ENCODE assay signal across 2 mouse cellular contexts in the genomic region with DNA sequence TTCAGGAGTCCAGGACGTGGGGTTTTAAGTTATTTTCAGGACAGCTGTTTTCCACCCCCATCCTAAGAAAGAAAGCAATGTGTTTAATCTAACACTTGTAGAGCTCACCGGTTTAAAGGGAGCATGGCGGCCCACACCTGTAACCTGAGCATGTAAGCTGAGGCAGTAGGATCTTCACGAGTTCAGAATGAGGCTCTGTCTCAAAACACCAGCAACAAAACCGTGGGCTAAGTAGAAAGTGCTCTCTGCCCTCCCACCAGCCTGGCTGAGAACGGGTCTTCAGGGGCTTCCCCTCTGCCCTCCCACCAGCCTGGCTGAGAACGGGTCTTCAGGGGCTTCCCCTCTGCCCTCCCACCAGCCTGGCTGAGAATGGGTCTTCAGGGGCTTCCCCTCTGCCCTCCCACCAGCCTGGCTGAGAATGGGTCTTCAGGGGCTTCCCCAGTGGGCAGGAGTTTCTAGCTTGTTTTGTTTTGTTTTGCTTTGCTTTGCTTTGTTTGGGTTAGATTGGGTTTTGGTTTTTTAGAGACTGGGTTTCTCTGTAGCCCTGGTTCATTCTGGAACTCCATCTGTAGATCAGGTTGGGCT. TPM values are rescaled to one million over a fixed set of nuclear protein-coding genes. Genes with fewer than 3 reads are reported as not detected.
"Had no signal": no experiment of that assay in that cellular context is flagged by ENCODE, and none has a peak within 500 bp of the region (broad histone marks: within the 10 kb centered on the region; RNA-seq: fewer than 3 reads in every experiment).

No protein-coding gene starts in this region.

RNA-seq across cellular contexts. Expression of a gene that starts 17.1 kb away (rescaled TPM):
- total RNA-seq: monocyte, adult 5-6 weeks had no signal
- polyA plus RNA-seq: macrophage had no signal
